In the genomic region with DNA sequence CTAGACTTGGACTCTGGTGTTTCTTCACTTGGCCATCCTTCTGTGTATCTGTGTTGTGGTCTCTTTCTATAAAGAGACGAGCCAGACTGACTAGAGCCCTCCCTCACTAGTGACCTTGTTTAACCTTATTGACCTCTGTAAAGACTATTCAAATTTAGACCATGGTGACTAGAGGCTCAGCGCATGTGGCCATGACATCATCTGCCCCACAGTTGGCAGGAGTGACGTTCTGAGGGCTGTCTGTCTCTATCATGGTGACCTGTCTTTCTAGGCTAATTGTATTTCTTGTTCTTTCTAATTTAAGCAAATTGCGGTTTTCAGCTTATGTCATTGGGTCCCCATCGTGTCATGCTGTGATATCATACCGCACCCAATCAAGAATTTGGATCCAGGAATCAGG, we compare ENCODE assay signal across 25 mouse cellular contexts. TPM values are rescaled to one million over a fixed set of nuclear protein-coding genes. Genes with fewer than 3 reads are reported as not detected.
DNase-seq lines count a peak whose midpoint lies in the region; ATAC-seq and TF ChIP-seq lines count a peak whose summit lies in the region.
"Had no signal": no experiment of that assay in that cellular context is flagged by ENCODE, and none has a peak within 500 bp of the region (broad histone marks: within the 10 kb centered on the region; RNA-seq: fewer than 3 reads in every experiment).

No protein-coding gene starts in this region.

- WGBS in liver, adult 2 months = 58% methylated on average over 6 of the region's 6 CpGs
- WGBS in liver, postnatal 0 days (ENCODE audit: insufficient replicate concordance) = 64% methylated on average over 6 of the region's 6 CpGs
- WGBS in lung, postnatal 0 days = 89% methylated on average over 6 of the region's 6 CpGs

- H3K4me1 ChIP-seq in liver, adult 2 months (ENCODE audit: control insufficient read depth, insufficient read depth, low read length) = peaks cover 80% of the 10 kb centered on the region
- peaks cover 79% of the 10 kb centered on the region for H3K4me1 ChIP-seq in liver, postnatal 0 days (ENCODE audit: insufficient read depth)
- H3K4me1 ChIP-seq in lung, postnatal 0 days (ENCODE audit: insufficient read depth, low read depth, low read length) = peaks cover 56% of the 10 kb centered on the region

- TF ChIP-seq EP300 in liver, postnatal 0 days (IDR thresholded peaks at IDR 0.05; ENCODE audit: low read depth) = no peak
- TF ChIP-seq EP300 in lung, postnatal 0 days (IDR thresholded peaks at IDR 0.05) = no peak

- H3K36me3 ChIP-seq in liver, adult 2 months (ENCODE audit: control insufficient read depth, insufficient read depth, low read length) = no peaks in the 10 kb centered on the region
- no peaks in the 10 kb centered on the region for H3K36me3 ChIP-seq in liver, postnatal 0 days (replicated peaks; ENCODE audit: insufficient read depth, low read length)
- no peaks in the 10 kb centered on the region for H3K36me3 ChIP-seq in lung, postnatal 0 days (ENCODE audit: insufficient read depth, low read length)
- H3K36me3 ChIP-seq: embryonic facial prominence, embryonic 13.5 days; embryonic facial prominence, embryonic 15.5 days; forebrain, embryonic 10.5 days; forebrain, embryonic 12.5 days had no signal

- peak overlapping the region; percentile 46; the same call in 1 of the 2 replicates for H3K27ac ChIP-seq in liver, adult 2 months (replicated peaks; ENCODE audit: insufficient read depth, low read depth, low read length)
- H3K27ac ChIP-seq in liver, postnatal 0 days (ENCODE audit: low read depth) = no peak overlapping the region
- H3K27ac ChIP-seq in lung, postnatal 0 days (ENCODE audit: low read length) = 0 out of 2 replicates have a peak overlapping the region, but pooled peaks have one; percentile 70
- H3K27ac ChIP-seq: embryonic facial prominence, embryonic 13.5 days; forebrain, embryonic 10.5 days; forebrain, embryonic 12.5 days had no signal

- ATAC-seq in liver, postnatal 0 days = no peak
- no peak for ATAC-seq in lung, postnatal 0 days
- ATAC-seq: CD4-positive, CD25-positive, alpha-beta regulatory T cell, adult 4 months; forebrain, embryonic 14.5 days; forebrain, embryonic 16.5 days had no signal

- no peak overlapping the region for H3K9ac ChIP-seq in liver, adult 2 months (ENCODE audit: low read depth, low read length)
- H3K9ac ChIP-seq in liver, postnatal 0 days (replicated peaks) = no peak overlapping the region
- no peak overlapping the region for H3K9ac ChIP-seq in lung, postnatal 0 days (replicated peaks; ENCODE audit: low read depth)
- H3K9ac ChIP-seq: embryonic facial prominence, embryonic 13.5 days; embryonic facial prominence, embryonic 15.5 days; forebrain, embryonic 12.5 days had no signal

- H3K27me3 ChIP-seq in liver, adult 2 months (ENCODE audit: control insufficient read depth, insufficient read depth, low read length) = no peaks in the 10 kb centered on the region
- no peaks in the 10 kb centered on the region for H3K27me3 ChIP-seq in liver, postnatal 0 days (ENCODE audit: insufficient read depth, low read length)
- no peaks in the 10 kb centered on the region for H3K27me3 ChIP-seq in lung, postnatal 0 days (replicated peaks; ENCODE audit: insufficient read depth, low read length)
- H3K27me3 ChIP-seq: embryonic facial prominence, embryonic 13.5 days; embryonic facial prominence, embryonic 15.5 days; forebrain, embryonic 12.5 days had no signal

- DNase-seq in kidney, adult 9 months = peak; percentile 4
- no peak for DNase-seq in kidney, adult 11 months
- DNase-seq in liver, adult 2 months (ENCODE audit: extremely low read depth, low read depth, low spot score) = peak; percentile 57
- DNase-seq in liver, postnatal 0 days = no peak
- no peak for DNase-seq in lung, postnatal 0 days (ENCODE audit: low spot score)
- DNase-seq in lung, postnatal 4 days = no peak
- DNase-seq: adrenal gland, adult 2 months; adrenal gland, postnatal 10 days; adrenal gland, postnatal 25 days; B cell, adult 2 months; cerebellum, adult 11 months; cerebellum, adult 18-20 months; cerebellum, adult 8-10 months; cerebellum, adult 9-11 months; cerebellum, postnatal 14 days; cerebellum, postnatal 36 days; embryo, embryonic 11 days had no signal

- H3K9me3 ChIP-seq in liver, postnatal 0 days (ENCODE audit: low read length) = no peaks in the 10 kb centered on the region
- H3K9me3 ChIP-seq in lung, postnatal 0 days (ENCODE audit: low read length) = no peaks in the 10 kb centered on the region
- H3K9me3 ChIP-seq: embryonic facial prominence, embryonic 13.5 days; embryonic facial prominence, embryonic 15.5 days; forebrain, embryonic 10.5 days; forebrain, embryonic 12.5 days had no signal

- TF ChIP-seq CTCF in liver, adult 2 months (IDR thresholded peaks at IDR 0.05; ENCODE audit: low read depth, low read length) = no peak
- TF ChIP-seq CTCF in liver, postnatal 0 days (IDR thresholded peaks at IDR 0.05; ENCODE audit: low read depth) = no peak
- no peak for TF ChIP-seq CTCF in lung, postnatal 0 days (IDR thresholded peaks at IDR 0.05)

- TF ChIP-seq POLR2A in liver, adult 2 months (IDR thresholded peaks at IDR 0.05; ENCODE audit: extremely low read depth, insufficient read depth, low read length) = no peak

- no peak overlapping the region for H3K4me2 ChIP-seq in liver, postnatal 0 days (ENCODE audit: low read depth, low read length)
- no peak overlapping the region for H3K4me2 ChIP-seq in lung, postnatal 0 days (replicated peaks; ENCODE audit: low read depth, low read length)
- H3K4me2 ChIP-seq: embryonic facial prominence, embryonic 13.5 days; embryonic facial prominence, embryonic 15.5 days; forebrain, embryonic 12.5 days had no signal

- peaks cover 68% of the 10 kb centered on the region for H3K79me2 ChIP-seq in liver, adult 2 months (ENCODE audit: control insufficient read depth, insufficient read depth, low read length)

- H3K4me3 ChIP-seq in liver, adult 2 months (ENCODE audit: insufficient read depth, low read depth, low read length) = no peak overlapping the region
- no peak overlapping the region for H3K4me3 ChIP-seq in liver, postnatal 0 days (ENCODE audit: low read depth, low read length)
- H3K4me3 ChIP-seq in lung, postnatal 0 days (ENCODE audit: low read depth, low read length) = no peak overlapping the region
- H3K4me3 ChIP-seq: embryonic facial prominence, embryonic 13.5 days; embryonic facial prominence, embryonic 15.5 days; erythroblast, embryonic 14.5 days; forebrain, embryonic 10.5 days; forebrain, embryonic 12.5 days had no signal

RNA-seq across cellular contexts. Expression of a gene that starts 8.8 kb away (rescaled TPM):
- total RNA-seq in liver, adult 2 months (2014; rRNA removed) = 11.6 and 16.2 TPM in 2 replicates
- polyA plus RNA-seq in liver, adult 2 months (2012; rRNA removed) = 45.6 and 59.4 TPM in 2 replicates
- polyA plus RNA-seq in liver, postnatal 0 days (2015; fragmentation: Nextera tagmentation; extraction: Ambion mirVana) = 20.8 and 21.3 TPM in 2 replicates
- polyA plus RNA-seq in lung, postnatal 0 days (2015; fragmentation: Nextera tagmentation; extraction: Ambion mirVana) = 42.9 and 52.6 TPM in 2 replicates

RNA-seq across cellular contexts. Expression of a gene that starts 38.1 kb away (rescaled TPM):
- 20.6 and 21.6 TPM in 2 replicates for total RNA-seq in liver, adult 2 months (2014; rRNA removed)
- 34.2 and 34.9 TPM in 2 replicates for polyA plus RNA-seq in liver, adult 2 months (2012; rRNA removed)
- polyA plus RNA-seq in liver, postnatal 0 days (2015; fragmentation: Nextera tagmentation; extraction: Ambion mirVana) = 28.0 and 30.5 TPM in 2 replicates
- polyA plus RNA-seq in lung, postnatal 0 days (2015; fragmentation: Nextera tagmentation; extraction: Ambion mirVana) = 83.6 and 89.9 TPM in 2 replicates

Comparison
In these comparisons a context has a peak if more than half of its experiments do, and no peak if none do; other contexts are left out.
1. DNase-seq: peak in kidney, adult 9 months (single experiment) and liver, adult 2 months (single experiment); none in kidney, adult 11 months (single experiment), liver, postnatal 0 days (single experiment), lung, postnatal 0 days (single experiment) and lung, postnatal 4 days (0 of 2).